Mouse (Mus musculus) liver, adult 2 months (tissue): Measurements from ENCODE around the gene Sars2. TPM values are rescaled to one million over a fixed set of nuclear protein-coding genes. Genes with fewer than 3 reads are reported as not detected.
A peak's percentile ranks its signal among the peaks of the same experiment; 100 is the strongest.

Experiments
- DNase-seq: peaks from one replicate; pipeline ENCODE4 v3.0.0-alpha.2; 2011; ENCODE audit warnings: low read depth, low spot score; ENCODE audit errors: extremely low read depth
- H3K27ac ChIP-seq: fragments of 200-500 bp; replicated peaks from 2 replicates; pipeline ENCODE4 v1.5.1; 2012; ENCODE audit warnings: low read depth, mild to moderate bottlenecking, control low read depth, inconsistent platforms, low read length; ENCODE audit not compliant: insufficient read depth
- H3K27me3 ChIP-seq: fragments of 200-500 bp; 2 replicates; pipeline ENCODE4 v1.6.1; 2012; ENCODE audit warnings: mild to moderate bottlenecking, moderate library complexity, low read length, inconsistent platforms; ENCODE audit not compliant: control insufficient read depth, insufficient read depth
- H3K36me3 ChIP-seq: fragments of 200-500 bp; 2 replicates; pipeline ENCODE4 v1.6.1; 2012; ENCODE audit warnings: low read length, inconsistent platforms; ENCODE audit not compliant: control insufficient read depth, insufficient read depth
- H3K4me1 ChIP-seq: fragments of 200-500 bp; 2 replicates; pipeline ENCODE4 v1.6.1; 2011; ENCODE audit warnings: low read length; ENCODE audit not compliant: control insufficient read depth, insufficient read depth
- H3K4me3 ChIP-seq: fragments of 200-500 bp; 2 replicates; pipeline ENCODE4 v1.5.1; 2011; ENCODE audit warnings: low read depth, mild to moderate bottlenecking, control low read depth, low read length, moderate library complexity; ENCODE audit not compliant: insufficient read depth
- H3K79me2 ChIP-seq: fragments of 200-500 bp; 2 replicates; pipeline ENCODE4 v1.6.1; 2012; ENCODE audit warnings: inconsistent platforms, mild to moderate bottlenecking, low read length, moderate library complexity; ENCODE audit not compliant: control insufficient read depth, insufficient read depth
- H3K9ac ChIP-seq: fragments of 200-500 bp; 2 replicates; pipeline ENCODE4 v1.6.1; 2012; ENCODE audit warnings: low read depth, mild to moderate bottlenecking, control low read depth, inconsistent platforms, low read length
- CTCF ChIP-seq: fragments of 200-500 bp; IDR thresholded peaks from 2 replicates; pipeline ENCODE4 v1.5.1; 2011; ENCODE audit warnings: low read depth, low read length, control low read depth
- POLR2A ChIP-seq: fragments of 200-500 bp; IDR thresholded peaks from 2 replicates; pipeline ENCODE4 v1.6.1; 2011; ENCODE audit warnings: low read length, control low read depth; ENCODE audit not compliant: insufficient read depth; ENCODE audit errors: extremely low read depth
- WGBS: fragments of 180-500 bp; shearing (Covaris S2); methylation state at CpG from one replicate; pipeline ENCODE4 v1.1.7; 2018; 5-methylcytosine and 5-hydroxymethylcytosine counted together
- polyA plus RNA-seq: library from polyadenylated mRNA; depleted of rRNA; stranded (reverse); fragments of >200 nt; gene quantifications from 2 replicates; pipeline ENCODE4 v1.2.3, GENCODE M21; 2012
- total RNA-seq: library from RNA; depleted of rRNA; stranded (reverse); fragments of >200 nt; gene quantifications from 2 replicates; pipeline ENCODE4 v1.2.3, GENCODE M21; 2014

The Sars2 gene
- total and polyA plus RNA-seq, 2 experiments: 4.6 to 25.3 TPM

DNA sequence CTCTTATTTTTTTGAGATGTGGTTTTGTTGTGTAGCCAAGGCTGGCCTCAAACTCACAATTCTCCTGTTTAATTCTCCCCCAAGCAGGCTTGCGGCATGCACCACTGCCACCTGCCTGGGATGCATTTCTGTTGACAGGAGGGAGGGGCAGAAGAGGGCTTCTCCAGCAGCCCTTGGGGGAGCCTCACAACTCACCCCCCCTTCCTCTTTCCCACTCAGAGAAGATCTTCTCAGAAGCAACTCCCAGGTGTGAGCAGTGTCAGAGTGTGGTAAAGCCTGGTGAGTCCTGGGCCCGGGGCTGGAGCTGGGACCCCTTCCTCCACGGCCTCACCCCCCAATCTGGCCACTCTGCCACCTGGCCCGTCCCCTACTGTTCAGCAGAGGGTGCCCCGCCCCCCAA is 43.4 kb downstream of the Sars2 start:
- H3K9ac ChIP-seq: no peak overlapping the region
- 88% methylated on average over 5 of the region's 5 CpGs for WGBS
- no peaks in the 10 kb centered on the region for H3K79me2 ChIP-seq
- no peaks in the 10 kb centered on the region for H3K4me1 ChIP-seq
- no peak for DNase-seq
- H3K4me3 ChIP-seq: no peak overlapping the region
- no peak overlapping the region for H3K27ac ChIP-seq
- no peaks in the 10 kb centered on the region for H3K27me3 ChIP-seq
- TF ChIP-seq CTCF (no peak), POLR2A (no peak)
- no peaks in the 10 kb centered on the region; the same call in 1 of the 2 replicates for H3K36me3 ChIP-seq

DNA sequence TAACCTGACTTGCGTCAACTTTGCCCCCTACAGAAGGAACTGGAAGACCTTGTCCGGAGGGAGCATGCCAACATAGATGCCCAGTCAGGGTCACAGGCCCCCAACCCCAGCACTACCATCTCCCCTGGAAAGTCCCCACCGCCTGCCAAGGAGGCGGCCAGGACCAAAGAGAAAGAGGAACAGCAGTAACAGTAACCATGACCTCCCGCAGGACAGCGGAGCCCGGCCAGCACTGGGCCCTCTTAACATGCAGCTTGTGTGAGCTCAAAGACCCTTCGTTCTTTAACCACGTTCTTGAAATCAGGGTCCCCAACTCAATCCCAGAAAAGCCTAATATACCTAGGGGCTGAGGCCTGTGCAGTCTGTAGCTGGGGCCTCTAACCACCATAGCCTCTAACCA is 46.1 kb downstream of the Sars2 start:
- Histone ChIP-seq H3K9ac (no peak overlapping the region), H3K27me3 (no peaks in the 10 kb centered on the region), H3K4me1 (no peaks in the 10 kb centered on the region), H3K4me3 (no peak overlapping the region), H3K79me2 (no peaks in the 10 kb centered on the region), H3K36me3 (no peaks in the 10 kb centered on the region; the same call in 1 of the 2 replicates), H3K27ac (no peak overlapping the region)
- TF ChIP-seq CTCF: no peak
- TF ChIP-seq POLR2A: no peak
- WGBS: 97% methylated on average over 9 of the region's 9 CpGs
- DNase-seq: no peak

DNA sequence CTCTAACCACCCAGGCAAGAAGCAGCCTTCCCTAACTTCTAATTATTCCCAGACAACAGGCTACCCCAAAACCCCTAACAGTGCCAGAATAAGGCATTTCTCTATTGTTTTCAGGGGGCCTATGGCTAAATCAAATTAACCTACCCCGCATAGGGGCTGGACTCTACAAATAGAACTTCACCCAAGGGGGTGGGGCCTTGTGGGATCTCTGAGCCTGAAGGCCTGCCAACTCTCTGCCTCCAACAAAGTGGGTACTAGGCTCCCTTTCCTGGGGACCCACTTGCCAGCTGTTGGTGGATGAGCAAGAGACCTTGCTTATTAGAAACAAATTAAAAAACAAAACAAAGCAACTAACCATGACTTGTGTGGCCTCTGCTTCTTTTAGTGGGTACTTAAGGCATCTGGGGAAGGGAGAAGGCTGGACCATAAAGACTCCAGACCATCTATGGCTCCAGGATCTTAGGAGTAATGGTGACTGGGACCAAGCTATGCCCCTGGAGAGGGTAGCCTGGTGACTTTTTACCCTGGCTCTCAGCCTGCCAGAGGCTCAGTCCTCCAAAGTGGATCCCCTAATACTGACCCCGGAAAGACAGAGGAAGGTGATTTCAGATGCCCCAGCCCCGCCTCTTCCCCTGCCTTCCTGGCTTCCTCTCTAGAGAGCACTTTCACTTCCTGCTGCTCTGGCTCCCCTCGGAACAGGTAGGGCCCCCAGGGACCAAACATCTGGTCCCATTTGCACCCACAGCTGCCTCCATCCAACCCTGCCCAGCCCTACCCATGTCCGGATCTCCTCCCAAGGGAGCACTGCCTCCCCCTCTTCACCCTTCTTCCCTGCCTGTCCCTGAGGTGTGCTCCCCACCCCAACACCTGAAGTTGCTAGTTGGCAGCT is 46.8 kb downstream of the Sars2 start, which contains the start of gene Rinl:
Rinl (plus strand) TSS at position 663 of the 889 bp plus-strand sequence.
- WGBS: 74% methylated on average over 5 of the region's 5 CpGs
- no peak within 1 kb of the TSS for H3K9ac ChIP-seq
- H3K79me2 ChIP-seq: no peaks in the 10 kb centered on the region
- peak within 1 kb of the TSS; percentile 38 for H3K4me3 ChIP-seq
- H3K36me3 ChIP-seq: no peaks in the 10 kb centered on the region; the same call in 1 of the 2 replicates
- no peak for TF ChIP-seq POLR2A
- no peak for TF ChIP-seq CTCF
- no peak for DNase-seq
- no peaks in the 10 kb centered on the region for H3K27me3 ChIP-seq
- H3K4me1 ChIP-seq: no peaks in the 10 kb centered on the region
- no peak within 1 kb of the TSS for H3K27ac ChIP-seq

DNA sequence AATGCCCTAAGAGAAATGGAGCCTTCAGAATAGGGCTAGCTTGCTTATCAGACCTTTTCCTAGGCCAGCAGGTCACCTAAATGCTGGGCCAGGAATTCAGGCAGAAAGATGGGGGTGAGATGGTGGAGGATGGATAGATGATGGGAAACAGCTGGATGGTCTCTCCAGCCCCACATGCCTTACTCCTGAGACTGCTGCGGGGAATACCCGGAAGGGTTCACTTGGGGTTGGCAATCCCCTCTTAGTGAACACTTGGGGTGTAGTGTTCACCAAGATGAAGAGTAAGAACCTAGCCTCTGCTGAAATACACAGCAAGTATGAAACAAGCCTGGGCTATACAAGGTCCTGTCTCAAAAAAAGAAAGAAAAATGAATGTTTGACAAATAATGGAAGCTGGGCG is 47.4 kb downstream of the Sars2 start:
- no peak for DNase-seq
- Histone ChIP-seq H3K27ac (no peak overlapping the region), H3K79me2 (no peaks in the 10 kb centered on the region), H3K36me3 (no peaks in the 10 kb centered on the region; the same call in 1 of the 2 replicates), H3K9ac (no peak overlapping the region), H3K4me1 (no peaks in the 10 kb centered on the region), H3K4me3 (no peak overlapping the region; the same call in 1 of the 2 replicates), H3K27me3 (no peaks in the 10 kb centered on the region)
- 95% methylated on average over 3 of the region's 3 CpGs for WGBS
- TF ChIP-seq POLR2A: no peak
- no peak for TF ChIP-seq CTCF

GRCm38 (mm10) chr7:28790066-28790806 is 48.4 kb downstream of the Sars2 start:
- WGBS: 76% methylated on average over 8 of the region's 8 CpGs
- no peaks in the 10 kb centered on the region for H3K27me3 ChIP-seq
- H3K9ac ChIP-seq: no peak overlapping the region
- TF ChIP-seq POLR2A (no peak), CTCF (peak; percentile 12; the same call in 1 of the 2 replicates)
- DNase-seq: no peak
- H3K79me2 ChIP-seq: no peaks in the 10 kb centered on the region
- no peak overlapping the region for H3K4me3 ChIP-seq
- H3K4me1 ChIP-seq: no peaks in the 10 kb centered on the region
- H3K36me3 ChIP-seq: no peaks in the 10 kb centered on the region; the same call in 1 of the 2 replicates
- H3K27ac ChIP-seq: no peak overlapping the region

DNA sequence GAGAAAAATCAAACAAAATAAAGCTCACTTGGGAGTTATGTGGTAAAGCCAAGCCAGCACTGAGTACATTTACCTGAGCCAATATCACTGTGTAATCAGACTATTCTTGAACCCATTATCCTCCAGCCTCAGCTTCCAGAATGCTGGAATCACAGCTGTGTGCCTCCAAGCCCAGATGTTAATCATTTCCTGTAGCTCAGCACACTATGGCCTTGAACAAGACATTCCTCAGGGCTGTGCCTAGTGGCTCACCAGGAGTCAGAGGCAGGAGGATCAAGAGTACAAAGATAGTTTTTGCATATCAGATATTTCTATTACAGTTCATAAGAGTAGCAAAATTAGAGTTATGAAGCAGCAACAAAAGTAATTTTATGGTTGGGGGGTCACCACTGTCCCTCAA is 49.9 kb downstream of the Sars2 start:
- Histone ChIP-seq H3K4me3 (no peak overlapping the region), H3K4me1 (no peaks in the 10 kb centered on the region), H3K27me3 (no peaks in the 10 kb centered on the region), H3K79me2 (no peaks in the 10 kb centered on the region), H3K27ac (no peak overlapping the region), H3K9ac (no peak overlapping the region), H3K36me3 (no peaks in the 10 kb centered on the region)
- TF ChIP-seq POLR2A: no peak
- TF ChIP-seq CTCF: no peak
- no peak for DNase-seq
